Mouse (Mus musculus): Measurements from ENCODE around the gene Fzr1.

Fzr1 gene

GRCm38 (mm10) chr10:81416581-81417226 is 38.4 kb upstream of the Fzr1 start:
- peak; percentile 83 for DNase-seq (ENCODE audit: low spot score)

DNA sequence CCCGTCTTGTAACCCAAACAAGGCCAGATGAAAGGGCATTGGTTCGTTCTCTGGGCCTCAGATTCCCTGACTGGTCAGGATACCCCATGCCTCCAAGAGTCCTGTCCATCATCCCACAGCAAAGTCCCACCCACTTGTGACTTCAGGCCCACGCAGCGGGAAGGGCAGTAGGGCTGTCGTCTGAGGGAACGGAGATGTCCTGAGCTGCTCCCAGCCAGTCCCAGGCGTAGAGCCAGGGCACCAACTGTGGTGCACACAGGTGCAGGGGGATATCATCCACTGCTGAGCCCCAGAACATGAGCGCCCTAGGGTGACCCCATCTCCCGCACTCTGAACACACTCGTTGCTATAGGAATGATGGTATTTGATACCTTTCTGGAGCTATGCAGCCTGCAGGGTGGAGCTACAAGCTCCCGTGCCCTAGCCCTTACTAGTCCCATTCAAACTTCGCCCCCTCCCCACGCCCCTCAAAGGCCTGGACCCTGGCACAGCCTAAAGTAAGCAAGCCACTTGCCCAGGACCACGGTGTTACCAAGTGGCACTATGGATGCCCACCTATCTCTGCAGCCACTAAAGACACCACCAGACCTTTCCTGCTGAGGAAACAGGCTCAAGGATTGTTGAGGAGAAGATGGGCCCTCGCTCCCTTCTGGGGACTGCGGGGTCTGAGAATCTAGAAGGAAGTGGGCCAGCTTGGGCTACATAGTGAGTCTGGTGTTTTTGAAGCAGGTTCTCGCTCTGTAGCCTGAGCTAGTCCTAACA is 37.4 kb upstream of the Fzr1 start:
- DNase-seq (ENCODE audit: low spot score): no peak

DNA sequence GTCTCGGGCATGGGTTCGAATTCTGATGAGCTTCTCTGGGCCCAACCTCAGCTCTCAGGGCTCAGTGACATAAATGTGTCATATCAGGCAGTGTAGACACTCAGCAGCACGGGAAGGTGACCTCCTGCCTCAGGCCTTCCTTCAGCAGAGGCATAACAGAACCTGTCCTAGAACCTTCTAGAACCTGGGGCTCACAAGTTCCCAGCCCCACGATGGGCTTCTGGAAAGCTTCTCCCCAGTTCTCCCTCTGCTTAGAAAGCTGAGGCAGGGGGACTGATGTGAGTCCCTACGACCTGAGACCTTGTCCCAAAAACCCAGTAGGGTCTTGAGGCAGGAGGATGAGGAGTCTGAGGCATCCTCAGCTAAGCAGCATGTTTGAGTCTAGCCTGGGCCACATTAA is 36.8 kb upstream of the Fzr1 start:
- DNase-seq (ENCODE audit: low spot score): no peak

DNA sequence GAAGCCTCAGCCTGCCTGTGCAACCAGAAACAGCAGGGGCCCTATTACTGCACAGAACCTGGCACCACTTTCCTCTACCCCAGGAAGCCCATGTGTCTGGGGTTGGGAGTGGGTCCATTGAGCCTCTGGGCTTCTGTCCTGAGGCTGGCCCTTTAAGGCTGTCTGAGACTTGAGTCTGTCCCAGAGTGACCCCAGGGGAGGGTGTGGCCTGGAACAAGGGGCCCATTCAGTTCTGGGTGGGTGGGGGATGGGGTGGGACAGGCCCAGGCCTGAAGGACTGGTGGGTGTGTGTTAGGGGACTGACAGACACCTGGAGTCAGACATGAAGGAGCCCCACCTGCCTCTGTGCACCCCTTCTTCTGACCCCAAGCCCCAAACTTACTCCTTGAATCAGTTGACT is 36.4 kb upstream of the Fzr1 start:
- peak; percentile 79 for DNase-seq (ENCODE audit: low spot score)

DNA sequence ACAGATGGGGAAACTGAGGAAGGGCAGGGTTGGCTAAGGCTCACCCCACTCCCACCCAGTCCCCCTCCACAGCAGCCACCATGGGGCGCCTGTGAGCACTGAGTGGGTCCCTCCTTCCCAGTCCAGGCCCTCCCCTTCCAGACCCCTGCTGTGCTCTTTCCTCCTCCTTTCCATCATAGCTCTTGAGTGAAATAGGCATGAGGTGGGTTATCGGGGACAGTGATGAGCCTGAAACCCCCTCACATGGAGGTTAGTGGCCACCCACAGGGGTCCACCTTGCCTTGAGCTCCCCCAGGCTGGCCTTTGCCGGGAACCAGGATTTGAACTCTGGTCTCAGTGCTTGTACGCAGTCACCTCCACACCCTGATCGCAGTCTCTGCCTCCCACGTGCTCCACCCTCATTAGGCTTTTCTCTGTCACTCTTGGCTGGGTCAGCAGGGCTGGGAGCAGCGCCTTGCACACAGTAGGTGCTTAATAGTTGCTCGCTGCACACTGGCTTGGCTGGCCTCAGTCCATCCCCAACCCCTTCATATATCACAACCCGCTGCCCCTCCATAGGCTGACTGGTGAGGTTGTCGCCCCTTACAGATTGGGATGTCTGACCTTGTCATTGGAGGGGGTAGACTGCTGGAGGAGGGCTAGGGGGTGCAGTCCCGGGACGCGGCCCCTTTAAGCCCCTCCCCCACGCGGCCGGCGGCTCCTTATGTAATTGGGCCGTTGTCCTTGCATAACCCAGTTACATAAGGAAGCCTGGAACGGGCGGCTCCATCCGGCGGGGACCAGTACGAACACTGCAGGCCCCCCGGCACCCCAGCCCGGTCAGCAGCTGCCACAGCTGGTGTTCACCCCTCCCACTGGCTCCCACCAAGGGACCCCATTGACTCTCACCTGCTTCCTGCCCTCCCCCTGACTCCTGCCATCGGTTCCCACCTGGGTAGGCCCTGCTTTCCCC is 35.3 kb upstream of the Fzr1 start:
- peak; percentile 93 for DNase-seq (ENCODE audit: low spot score)

DNA sequence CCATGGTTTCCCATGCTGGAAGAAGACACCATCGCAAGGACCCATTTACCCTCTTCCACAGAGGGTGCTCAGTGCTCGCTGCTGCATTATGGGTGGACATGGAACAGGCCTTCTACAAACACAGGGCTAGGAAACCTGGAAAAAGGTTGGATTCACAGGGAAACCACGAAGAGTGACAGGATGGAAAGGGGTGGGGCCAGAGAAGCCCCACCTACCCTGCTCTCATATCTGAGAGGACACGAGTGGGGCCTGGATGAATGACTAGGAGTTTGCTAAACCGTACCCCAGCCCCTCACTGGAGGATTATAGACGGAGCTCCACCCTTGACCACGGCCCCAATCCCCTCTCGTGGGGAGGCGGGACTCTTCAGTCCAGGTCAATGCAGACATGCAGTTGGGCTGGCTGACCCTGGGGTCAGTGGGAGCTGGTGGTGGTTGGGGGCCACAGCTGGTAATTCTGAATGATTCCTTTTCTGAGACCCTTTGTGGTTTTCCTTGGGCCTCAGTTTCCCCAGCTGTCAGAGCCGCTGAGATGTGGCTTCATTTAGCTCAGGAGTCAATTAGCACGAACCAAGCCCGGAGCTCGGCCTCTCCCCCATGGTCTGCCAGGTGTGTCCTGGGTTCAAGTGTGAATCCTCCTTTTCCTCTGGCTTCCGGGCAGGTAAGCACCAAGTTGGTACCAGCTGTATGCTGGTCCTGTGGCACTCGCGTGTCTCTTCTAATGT is 34.4 kb upstream of the Fzr1 start:
- no peak for DNase-seq (ENCODE audit: low spot score)

DNA sequence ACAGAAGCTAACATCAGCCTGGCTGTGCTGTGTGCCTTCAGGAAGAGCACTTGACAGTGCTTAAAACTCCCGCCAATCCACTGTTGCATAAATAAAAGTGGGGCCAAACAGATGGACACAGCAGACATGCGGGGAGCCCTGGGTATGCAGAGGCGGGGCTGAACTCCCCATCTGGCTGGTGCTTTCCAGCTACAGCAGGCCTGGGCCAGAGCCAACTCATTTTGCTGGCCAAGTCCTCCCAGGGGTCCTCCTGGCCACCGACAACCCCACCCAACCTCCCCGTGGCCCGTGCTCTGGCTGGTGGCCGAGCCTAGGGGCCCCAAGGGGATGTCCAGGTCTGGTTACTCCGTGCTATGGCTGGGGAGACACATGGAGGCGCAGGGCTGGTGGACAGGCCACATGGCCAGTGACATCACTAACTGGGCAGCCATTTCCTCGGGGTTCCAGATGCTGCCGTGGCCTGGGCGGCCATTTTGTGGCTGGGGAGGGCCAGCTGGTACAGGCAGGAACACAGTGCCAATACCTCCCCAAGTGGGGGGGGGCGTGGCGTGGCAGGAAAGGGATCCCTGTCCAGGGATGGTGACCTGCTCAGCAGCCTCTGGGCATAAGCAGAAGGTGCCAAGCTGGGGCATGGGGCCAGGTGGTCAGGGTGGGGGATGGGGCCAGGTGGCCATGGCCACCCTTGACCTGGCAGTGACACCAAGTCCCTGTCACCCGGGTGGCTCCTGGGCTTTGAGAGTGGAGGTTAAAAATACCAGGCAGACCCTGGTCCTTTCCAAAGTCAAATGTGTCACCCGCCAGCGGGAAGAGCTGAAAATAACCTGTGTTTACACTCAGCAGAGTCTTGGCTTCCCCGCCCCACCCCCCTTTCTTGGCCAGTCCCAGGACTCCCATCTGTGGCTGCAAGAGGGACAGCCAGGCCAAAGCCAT is 33.4 kb upstream of the Fzr1 start:
- DNase-seq (ENCODE audit: low spot score): peak; percentile 81

GRCm38 (mm10) chr10:81410981-81411380 is 32.7 kb upstream of the Fzr1 start:
- DNase-seq (ENCODE audit: low spot score): no peak

- no peak for DNase-seq (ENCODE audit: low spot score)
These were observed 32.0 kb upstream of the Fzr1 start for GRCm38 (mm10) chr10:81410350-81410749.

- no peak for DNase-seq (ENCODE audit: low spot score)
These were observed 31.0 kb upstream of the Fzr1 start for GRCm38 (mm10) chr10:81409330-81409729.

DNA sequence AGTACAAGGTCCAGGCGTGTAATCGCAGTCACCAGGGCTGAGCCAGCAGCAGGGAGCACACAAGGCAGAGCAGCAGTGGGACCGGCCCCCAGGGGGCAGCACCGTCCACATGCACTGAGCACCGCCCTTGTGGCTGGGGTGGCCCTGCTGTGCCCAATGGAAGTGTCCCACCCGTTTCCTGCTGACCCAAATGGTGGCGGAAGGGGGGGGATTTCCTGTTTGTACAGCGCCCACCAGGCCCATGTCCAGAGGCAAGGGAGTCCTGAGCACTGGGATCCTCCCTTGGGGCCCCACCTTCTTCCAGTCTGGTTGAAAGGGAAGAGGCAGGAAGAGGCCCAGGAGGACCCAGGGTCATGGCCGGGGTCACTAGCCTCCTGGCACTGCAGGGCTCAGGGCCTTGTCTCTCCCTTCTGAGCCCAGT is 30.6 kb upstream of the Fzr1 start:
- DNase-seq (ENCODE audit: low spot score): peak; percentile 94

DNA sequence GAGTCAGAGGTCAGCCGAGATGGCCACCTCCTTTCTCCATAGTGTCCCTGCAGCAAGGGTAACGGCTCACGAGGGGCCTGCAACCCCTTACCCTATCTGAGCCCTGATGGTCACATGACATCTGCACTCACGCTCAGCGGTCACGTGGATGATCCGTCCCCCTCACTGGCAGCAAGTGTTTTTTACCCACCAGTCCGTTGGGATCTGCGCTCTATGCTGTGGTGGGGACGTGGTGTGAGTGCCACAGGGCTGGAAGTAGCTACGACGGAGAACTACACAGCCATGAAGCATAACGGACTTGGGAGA is 30.1 kb upstream of the Fzr1 start:
- no peak for DNase-seq (ENCODE audit: low spot score)

DNA sequence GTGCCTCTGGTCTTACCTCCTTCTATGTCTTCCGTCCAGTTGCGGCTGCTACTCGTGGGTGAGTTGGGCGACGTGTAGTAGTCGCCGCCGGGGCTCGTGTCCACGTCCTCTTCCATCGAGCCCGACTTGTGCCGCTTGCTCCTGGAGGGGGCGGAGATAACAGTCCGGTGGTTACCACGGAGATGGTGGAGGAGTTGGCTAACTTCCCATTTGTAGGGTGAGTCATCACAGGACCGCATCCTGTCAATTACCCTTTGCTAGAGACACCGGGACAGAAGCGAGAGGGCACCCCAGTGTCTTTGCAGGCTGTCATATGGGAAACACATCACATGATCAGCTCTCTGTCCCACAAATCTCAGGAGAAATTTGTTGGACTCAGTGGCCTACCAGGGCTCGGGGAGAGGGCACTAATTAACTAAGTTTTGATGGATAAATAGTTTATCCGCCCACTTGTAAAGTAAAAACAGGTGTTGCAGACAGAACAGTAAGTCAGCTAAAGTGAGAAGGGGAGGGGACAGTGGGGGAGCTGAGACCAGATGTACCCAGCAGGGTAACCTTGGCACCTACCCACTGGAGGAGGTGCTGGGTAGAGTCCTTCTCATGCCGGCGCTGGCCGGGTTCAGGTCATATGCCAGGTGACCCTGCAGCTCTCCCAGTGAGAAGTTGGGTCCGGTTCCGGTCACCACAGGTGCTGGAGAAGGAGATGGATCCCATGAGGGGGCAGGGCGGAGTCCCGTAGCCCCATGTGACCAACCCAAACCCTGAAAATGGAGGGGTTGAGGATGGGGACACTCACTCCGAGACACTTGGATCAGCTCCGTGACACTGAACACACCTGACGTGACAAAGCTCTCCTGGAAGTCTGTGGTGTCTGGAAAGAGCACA is 29.5 kb upstream of the Fzr1 start:
- DNase-seq (ENCODE audit: low spot score): peak; percentile 94

- DNase-seq (ENCODE audit: low spot score): no peak
These were observed 28.5 kb upstream of the Fzr1 start for GRCm38 (mm10) chr10:81406504-81407440.

DNA sequence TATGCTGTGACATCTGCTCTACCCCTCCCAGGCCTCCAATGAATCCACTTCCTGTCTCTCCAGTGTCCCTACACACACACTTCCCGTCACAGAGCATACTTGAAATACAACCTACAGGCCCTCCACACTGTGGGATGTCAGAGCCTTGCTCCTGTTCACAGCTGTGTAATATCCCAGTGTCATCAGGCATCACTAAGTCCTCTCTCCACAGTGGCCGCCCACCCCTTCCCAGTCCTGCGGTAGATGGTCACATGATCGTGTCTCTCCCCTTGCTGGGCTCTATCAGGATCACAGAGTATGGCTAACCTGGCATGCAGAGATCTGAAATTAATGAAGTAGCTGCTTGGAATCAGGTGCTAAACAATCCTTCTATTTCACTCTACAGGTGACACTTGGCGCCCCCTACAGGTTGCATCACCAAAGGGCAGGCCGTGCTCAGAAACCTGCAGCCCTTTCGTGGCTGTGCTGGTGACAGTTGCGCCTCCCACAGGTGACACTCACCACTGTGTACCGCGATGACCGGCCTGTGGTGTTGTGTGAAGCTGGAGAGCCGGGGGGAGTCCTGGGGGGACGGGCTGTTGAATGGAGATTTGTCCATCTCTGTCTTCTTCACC is 27.4 kb upstream of the Fzr1 start:
- DNase-seq (ENCODE audit: low spot score): no peak

- DNase-seq (ENCODE audit: low spot score): no peak
These were observed 26.4 kb upstream of the Fzr1 start for GRCm38 (mm10) chr10:81404720-81405119.

DNA sequence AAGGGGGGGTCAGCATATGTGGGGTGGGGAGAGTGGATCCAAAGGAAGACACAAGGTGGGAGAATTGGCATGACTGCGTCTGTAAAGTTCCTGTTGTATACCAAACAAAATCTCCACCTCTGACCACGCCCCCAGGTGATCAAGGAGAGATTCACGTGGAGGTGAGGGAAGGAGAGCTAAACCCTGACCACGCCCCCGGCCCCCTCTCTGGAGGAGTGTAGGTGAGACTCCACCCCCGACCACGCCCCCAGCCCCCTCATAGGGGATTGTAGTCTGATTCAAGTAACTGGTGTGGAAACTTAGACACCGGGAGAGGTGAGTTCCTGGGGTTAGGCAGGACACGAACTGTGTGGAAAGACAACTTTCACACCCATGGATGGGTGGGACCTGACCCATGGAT is 25.8 kb upstream of the Fzr1 start:
- no peak for DNase-seq (ENCODE audit: low spot score)

- DNase-seq (ENCODE audit: low spot score): no peak
These were observed 25.2 kb upstream of the Fzr1 start for GRCm38 (mm10) chr10:81403511-81403910.
